Mouse (Mus musculus): ENCODE measurements around the gene Timm22. TPM values are rescaled to one million over a fixed set of nuclear protein-coding genes. Genes with fewer than 3 reads are reported as not detected.

The Timm22 gene
- polyA plus RNA-seq, 1 experiment, result 28.3 TPM

DNA sequence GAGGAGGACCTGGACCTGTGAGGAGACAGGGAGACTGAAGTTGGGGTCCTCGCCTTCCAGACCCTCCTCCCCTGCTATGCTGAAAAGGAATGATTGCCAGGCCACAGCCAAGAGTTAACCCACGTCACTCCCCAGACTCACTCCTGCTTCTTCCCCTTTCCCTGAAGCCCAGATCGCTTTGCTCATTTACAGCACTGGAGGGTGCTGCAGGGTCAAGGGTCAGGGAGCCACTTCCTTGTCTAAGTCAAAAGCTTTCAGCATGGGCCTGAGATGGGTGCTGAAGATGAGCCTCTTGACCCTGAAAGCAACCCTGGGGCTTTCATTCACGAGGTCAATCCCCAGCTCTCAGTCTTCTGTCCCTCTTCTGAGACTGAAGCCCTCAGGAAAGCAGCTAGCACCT lies 12.4 kb downstream of the Timm22 start:
- TF ChIP-seq POLR2A (IDR thresholded peaks at IDR 0.05; ENCODE audit: extremely low read depth, insufficient read depth, low read length) (no peak), CTCF (IDR thresholded peaks at IDR 0.05; ENCODE audit: extremely low read depth, insufficient read depth, low read length) (no peak)
- Histone ChIP-seq H3K27ac (ENCODE audit: insufficient read depth, low read length) (no peak overlapping the region), H3K4me1 (ENCODE audit: control insufficient read depth, insufficient read depth, low read length) (peaks cover 15% of the 10 kb centered on the region), H3K4me3 (ENCODE audit: insufficient read depth, low read length) (no peak overlapping the region)

DNA sequence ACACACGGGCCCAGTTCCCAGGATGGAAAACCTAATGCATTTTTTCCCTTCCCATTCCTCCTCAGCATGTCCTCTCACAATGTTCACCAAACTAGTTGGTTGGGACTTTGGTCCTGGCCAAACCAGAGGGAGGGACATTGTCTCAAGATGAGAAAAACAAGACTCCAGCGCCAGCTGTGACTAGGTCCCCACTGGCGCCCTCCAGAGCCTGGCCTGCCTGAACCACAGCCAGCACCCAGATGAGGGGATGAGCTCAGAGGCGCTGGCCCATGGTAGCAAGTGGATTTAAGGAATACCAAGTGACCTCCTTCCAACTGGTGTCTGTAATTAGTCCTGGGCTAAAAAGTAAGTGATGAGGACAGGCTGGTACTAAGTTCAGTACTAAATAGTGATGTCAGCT lies 14.1 kb downstream of the Timm22 start:
- Histone ChIP-seq H3K27ac (ENCODE audit: insufficient read depth, low read length) (no peak overlapping the region), H3K4me1 (ENCODE audit: control insufficient read depth, insufficient read depth, low read length) (peaks cover 14% of the 10 kb centered on the region), H3K4me3 (ENCODE audit: insufficient read depth, low read length) (no peak overlapping the region)
- no peak for TF ChIP-seq CTCF (IDR thresholded peaks at IDR 0.05; ENCODE audit: extremely low read depth, insufficient read depth, low read length)
- no peak for TF ChIP-seq POLR2A (IDR thresholded peaks at IDR 0.05; ENCODE audit: extremely low read depth, insufficient read depth, low read length)

DNA sequence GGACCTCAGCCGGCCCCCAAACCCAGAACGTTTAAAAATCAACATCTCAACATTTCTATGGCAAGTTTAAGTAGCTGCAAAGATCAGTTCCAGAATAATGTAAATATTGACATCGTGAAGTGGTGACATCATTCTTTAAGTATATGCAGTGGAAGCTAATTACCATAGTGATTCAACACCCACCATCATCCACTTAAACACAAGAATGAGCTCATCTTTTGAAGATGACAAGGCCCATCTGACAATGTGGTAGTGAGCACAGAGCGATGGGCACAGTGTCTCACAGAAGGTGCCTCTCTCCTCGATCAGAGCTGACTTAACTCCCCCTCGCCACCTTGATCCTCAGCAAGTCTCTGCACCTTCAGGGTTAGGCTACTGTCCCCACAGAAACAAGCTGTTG lies 19.0 kb downstream of the Timm22 start:
- TF ChIP-seq CTCF (IDR thresholded peaks at IDR 0.05; ENCODE audit: extremely low read depth, insufficient read depth, low read length) (no peak), POLR2A (IDR thresholded peaks at IDR 0.05; ENCODE audit: extremely low read depth, insufficient read depth, low read length) (no peak)
- no peak overlapping the region for H3K27ac ChIP-seq (ENCODE audit: insufficient read depth, low read length)
- peaks cover 18% of the 10 kb centered on the region for H3K4me1 ChIP-seq (ENCODE audit: control insufficient read depth, insufficient read depth, low read length)
- no peak overlapping the region for H3K4me3 ChIP-seq (ENCODE audit: insufficient read depth, low read length)

DNA sequence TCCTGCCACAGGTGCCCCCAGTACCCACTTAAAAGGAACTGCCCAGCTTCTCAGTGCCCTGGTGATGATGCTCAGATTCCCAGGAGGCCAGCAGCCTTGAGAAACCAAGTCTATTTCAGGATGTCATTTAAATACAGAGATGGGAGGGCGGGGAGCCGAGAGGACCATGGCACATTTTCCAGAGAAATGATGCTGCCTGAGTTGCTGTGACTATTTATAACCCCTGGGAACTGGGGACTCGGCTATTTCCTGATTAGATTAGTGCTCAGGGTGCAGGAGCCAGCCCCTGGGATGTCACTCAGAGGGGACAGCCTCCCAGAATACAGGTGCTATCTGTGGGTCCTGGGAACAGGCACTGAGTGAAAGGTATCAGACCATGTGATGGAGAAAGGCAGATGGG lies 21.0 kb downstream of the Timm22 start:
- TF ChIP-seq POLR2A (IDR thresholded peaks at IDR 0.05; ENCODE audit: extremely low read depth, insufficient read depth, low read length) (no peak), CTCF (IDR thresholded peaks at IDR 0.05; ENCODE audit: extremely low read depth, insufficient read depth, low read length) (no peak)
- Histone ChIP-seq H3K27ac (ENCODE audit: insufficient read depth, low read length) (no peak overlapping the region; the same call in 1 of the 2 replicates), H3K4me1 (ENCODE audit: control insufficient read depth, insufficient read depth, low read length) (peaks cover 21% of the 10 kb centered on the region), H3K4me3 (ENCODE audit: insufficient read depth, low read length) (no peak overlapping the region)

DNA sequence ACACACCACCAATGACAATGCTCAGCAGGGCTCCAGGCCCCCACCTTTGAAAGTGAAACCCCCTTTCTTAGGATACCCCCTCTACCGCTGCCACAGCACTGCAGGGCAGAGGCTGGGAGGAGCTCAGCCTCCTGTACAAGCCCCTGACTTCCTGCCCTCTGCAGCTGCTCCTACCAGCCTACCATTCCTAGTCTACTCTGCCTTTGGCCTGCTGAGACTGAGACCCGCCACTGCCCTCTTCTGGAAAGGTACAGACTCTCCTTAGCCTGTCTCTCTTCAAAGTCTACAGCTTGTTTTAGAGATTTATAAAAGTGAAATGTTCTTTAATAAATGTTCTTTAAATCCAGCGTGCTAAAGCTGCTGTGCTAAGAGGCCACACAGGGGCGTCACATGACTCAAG lies 22.3 kb downstream of the Timm22 start:
- H3K27ac ChIP-seq (ENCODE audit: insufficient read depth, low read length), result no peak overlapping the region
- peak; percentile 15; the same call in 1 of the 2 replicates for TF ChIP-seq CTCF (IDR thresholded peaks at IDR 0.05; ENCODE audit: extremely low read depth, insufficient read depth, low read length)
- no peak for TF ChIP-seq POLR2A (IDR thresholded peaks at IDR 0.05; ENCODE audit: extremely low read depth, insufficient read depth, low read length)
- peaks cover 22% of the 10 kb centered on the region for H3K4me1 ChIP-seq (ENCODE audit: control insufficient read depth, insufficient read depth, low read length)
- no peak overlapping the region for H3K4me3 ChIP-seq (ENCODE audit: insufficient read depth, low read length)

DNA sequence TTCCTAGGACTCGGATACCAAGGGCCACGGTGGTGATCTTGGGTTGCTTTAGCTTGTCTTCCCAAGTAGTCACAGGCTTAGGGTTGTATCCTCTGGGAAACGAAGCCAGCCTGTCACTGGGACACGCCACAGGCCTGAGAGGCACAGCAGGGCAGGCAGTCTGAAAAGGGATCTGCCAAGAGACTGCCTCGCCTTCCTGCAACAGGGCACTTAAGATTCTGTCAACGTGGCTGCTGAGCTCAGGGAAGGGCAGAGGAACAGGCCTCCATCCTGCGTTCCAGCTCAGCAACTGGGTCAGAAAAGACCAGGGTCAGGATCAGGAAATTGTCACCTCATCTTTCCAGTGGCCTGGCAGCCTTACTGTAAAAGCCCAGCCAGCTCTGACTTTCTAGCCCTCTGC lies 22.8 kb downstream of the Timm22 start:
- no peak overlapping the region for H3K4me3 ChIP-seq (ENCODE audit: insufficient read depth, low read length)
- TF ChIP-seq CTCF (IDR thresholded peaks at IDR 0.05; ENCODE audit: extremely low read depth, insufficient read depth, low read length), result no peak
- no peak for TF ChIP-seq POLR2A (IDR thresholded peaks at IDR 0.05; ENCODE audit: extremely low read depth, insufficient read depth, low read length)
- peaks cover 22% of the 10 kb centered on the region for H3K4me1 ChIP-seq (ENCODE audit: control insufficient read depth, insufficient read depth, low read length)
- H3K27ac ChIP-seq (ENCODE audit: insufficient read depth, low read length), result no peak overlapping the region

DNA sequence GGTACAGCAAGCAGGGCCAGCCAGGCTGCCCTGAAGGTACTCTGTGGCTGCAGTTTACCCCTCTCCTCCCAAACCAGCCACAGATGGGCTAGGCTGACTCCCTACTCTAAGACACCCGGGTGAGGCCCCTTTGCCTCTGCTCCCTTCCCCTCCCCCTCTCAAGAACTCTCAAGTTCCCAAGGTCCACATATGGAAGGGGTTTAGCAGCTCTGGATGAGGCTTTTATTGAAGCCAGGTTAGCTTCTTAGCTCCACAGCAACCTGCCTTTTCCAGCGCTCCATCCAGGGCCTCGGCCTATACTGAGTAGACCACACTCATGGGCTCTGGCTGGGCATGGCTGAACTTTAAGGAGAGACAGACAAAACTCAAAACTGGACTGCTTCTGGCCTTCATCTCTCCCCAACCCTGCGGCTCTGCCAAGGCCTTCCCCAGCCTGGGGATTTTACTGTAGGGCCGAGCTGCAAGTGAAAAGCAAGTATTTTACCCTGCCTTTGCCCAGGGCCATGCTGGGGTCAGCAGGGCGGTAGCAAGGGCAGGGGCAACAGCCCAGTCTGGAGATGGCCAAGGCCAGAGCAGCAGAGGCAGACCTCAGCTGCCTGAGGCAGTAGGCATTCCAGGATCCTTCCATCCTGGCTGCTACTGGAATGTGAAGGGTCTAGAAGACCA lies 23.3 kb downstream of the Timm22 start:
- H3K27ac ChIP-seq (ENCODE audit: insufficient read depth, low read length), result no peak overlapping the region
- H3K4me3 ChIP-seq (ENCODE audit: insufficient read depth, low read length), result no peak overlapping the region
- H3K4me1 ChIP-seq (ENCODE audit: control insufficient read depth, insufficient read depth, low read length), result peaks cover 25% of the 10 kb centered on the region
- TF ChIP-seq POLR2A (IDR thresholded peaks at IDR 0.05; ENCODE audit: extremely low read depth, insufficient read depth, low read length) (no peak), CTCF (IDR thresholded peaks at IDR 0.05; ENCODE audit: extremely low read depth, insufficient read depth, low read length) (no peak)

DNA sequence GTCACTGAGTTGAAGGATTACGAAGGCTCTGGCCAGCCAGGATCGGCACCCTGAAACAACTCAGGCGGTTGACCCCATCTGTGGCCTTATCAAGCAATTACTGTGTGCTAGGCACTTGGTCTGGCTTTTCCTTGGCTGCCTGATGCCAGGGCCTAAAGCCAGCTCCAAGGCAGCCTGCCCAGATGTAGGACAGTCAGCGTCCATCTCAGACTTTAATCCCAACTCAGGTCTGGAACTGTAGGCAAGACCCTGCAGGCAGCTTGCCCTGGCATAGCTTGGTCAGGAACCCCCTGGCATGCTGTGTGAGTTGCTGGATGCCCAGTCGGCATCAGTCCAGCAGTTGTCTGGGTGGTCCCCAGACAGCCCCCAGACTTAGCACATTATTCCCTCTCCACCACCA lies 29.3 kb downstream of the Timm22 start:
- TF ChIP-seq CTCF (IDR thresholded peaks at IDR 0.05; ENCODE audit: extremely low read depth, insufficient read depth, low read length), result no peak
- TF ChIP-seq POLR2A (IDR thresholded peaks at IDR 0.05; ENCODE audit: extremely low read depth, insufficient read depth, low read length), result no peak
- H3K4me3 ChIP-seq (ENCODE audit: insufficient read depth, low read length), result peak overlapping the region; percentile 47
- H3K4me1 ChIP-seq (ENCODE audit: control insufficient read depth, insufficient read depth, low read length), result peaks cover 28% of the 10 kb centered on the region
- no peak overlapping the region for H3K27ac ChIP-seq (ENCODE audit: insufficient read depth, low read length)

DNA sequence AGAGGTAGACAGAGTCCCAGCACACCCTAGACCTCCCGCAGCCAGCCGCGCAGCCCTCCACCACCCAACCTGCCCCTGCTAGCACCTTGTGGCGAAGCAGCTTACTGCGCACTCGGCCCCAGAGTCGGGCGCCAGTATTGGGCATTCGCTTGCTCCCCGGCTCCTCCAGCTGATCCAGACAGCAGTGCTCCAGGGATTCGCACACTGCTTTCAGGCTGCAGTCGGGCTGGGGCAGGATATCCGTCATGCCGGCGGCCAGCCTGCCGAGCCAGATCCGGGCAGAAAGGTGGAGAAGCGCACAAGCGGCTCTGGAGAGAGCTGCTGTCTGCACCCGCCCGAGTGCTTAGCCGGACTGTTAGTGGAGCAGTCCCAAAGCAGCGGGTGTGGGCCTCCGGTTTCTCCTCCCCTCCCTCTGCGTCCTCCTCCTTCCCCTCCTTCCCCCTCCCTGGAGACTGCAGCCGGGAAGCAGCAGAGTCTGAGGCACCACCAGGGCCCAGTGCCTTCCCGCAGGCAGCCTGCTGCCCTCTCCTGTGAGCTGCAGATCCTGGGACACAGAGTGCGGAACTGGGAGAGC lies 30.2 kb downstream of the Timm22 start:
- H3K4me1 ChIP-seq (ENCODE audit: control insufficient read depth, insufficient read depth, low read length), result peaks cover 26% of the 10 kb centered on the region
- H3K27ac ChIP-seq (ENCODE audit: insufficient read depth, low read length), result 0 out of 2 replicates have a peak overlapping the region, but pooled peaks have one; percentile 10
- peak overlapping the region; percentile 47 for H3K4me3 ChIP-seq (ENCODE audit: insufficient read depth, low read length)
- TF ChIP-seq CTCF (IDR thresholded peaks at IDR 0.05; ENCODE audit: extremely low read depth, insufficient read depth, low read length), result no peak
- TF ChIP-seq POLR2A (IDR thresholded peaks at IDR 0.05; ENCODE audit: extremely low read depth, insufficient read depth, low read length), result peak; percentile 67; the same call in 1 of the 2 replicates

DNA sequence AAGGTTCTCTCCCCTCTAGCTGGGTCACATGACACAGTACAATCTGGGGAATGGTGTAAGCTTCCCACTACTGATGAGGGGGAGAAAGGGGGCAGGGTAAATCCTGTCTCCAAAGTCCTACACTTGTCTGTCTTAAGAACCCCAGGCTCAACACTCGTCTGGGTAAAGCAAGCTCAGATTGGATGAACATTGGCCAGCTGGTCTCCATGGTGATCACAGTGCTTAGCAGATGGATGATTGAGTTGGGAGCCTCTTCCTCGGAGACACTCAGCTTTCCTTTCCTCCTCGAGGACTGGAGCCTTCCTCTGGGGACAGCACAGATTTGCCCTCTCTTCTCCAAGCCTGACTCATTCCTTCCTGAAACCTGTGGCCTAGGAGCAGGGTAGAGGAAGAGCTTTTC lies 32.9 kb downstream of the Timm22 start:
- peak overlapping the region; percentile 24; the same call in 1 of the 2 replicates for H3K27ac ChIP-seq (ENCODE audit: insufficient read depth, low read length)
- no peak overlapping the region for H3K4me3 ChIP-seq (ENCODE audit: insufficient read depth, low read length)
- peaks cover 25% of the 10 kb centered on the region for H3K4me1 ChIP-seq (ENCODE audit: control insufficient read depth, insufficient read depth, low read length)
- TF ChIP-seq CTCF (IDR thresholded peaks at IDR 0.05; ENCODE audit: extremely low read depth, insufficient read depth, low read length) (no peak), POLR2A (IDR thresholded peaks at IDR 0.05; ENCODE audit: extremely low read depth, insufficient read depth, low read length) (peak; percentile 34; the same call in 1 of the 2 replicates)
